Mouse (Mus musculus) G1E-ER4 (cell line): Measurements from ENCODE around the gene Rere. TPM values are rescaled to one million over a fixed set of nuclear protein-coding genes. Genes with fewer than 3 reads are reported as not detected.

Experiments used
- GATA1 ChIP-seq: IDR thresholded peaks from one replicate; pipeline ENCODE4 v1.8.0; 2012; ENCODE audit warnings: low read length, inconsistent platforms
- polyA plus RNA-seq: library from polyadenylated mRNA; stranded (reverse); fragments of >175 nt; gene quantifications from 2 replicates; pipeline ENCODE4 v1.2.3, GENCODE M21; 2012

Gene Rere
- polyA plus RNA-seq, 1 experiment = 282 TPM

DNA sequence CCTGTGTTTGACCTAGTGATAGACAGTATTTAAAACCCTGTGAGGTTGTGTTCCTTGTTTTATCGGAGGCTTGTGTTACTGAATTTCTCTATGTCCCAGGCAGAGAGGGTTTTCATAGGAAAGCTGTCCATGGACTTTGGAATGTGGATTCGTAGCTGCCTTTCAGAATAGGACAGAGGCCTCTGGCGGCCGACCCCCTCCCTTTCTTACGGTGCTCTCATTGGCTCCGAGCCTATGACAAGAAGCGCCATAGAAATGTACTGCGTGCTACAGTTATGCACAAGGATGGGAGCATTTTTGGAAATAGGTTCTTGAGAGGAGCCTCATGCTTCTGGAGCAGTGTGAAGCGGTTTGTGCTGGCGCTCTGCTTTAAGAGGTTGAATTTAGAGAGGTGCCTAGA lies 187.8 kb downstream of the Rere start:
- TF ChIP-seq GATA1 = no peak

DNA sequence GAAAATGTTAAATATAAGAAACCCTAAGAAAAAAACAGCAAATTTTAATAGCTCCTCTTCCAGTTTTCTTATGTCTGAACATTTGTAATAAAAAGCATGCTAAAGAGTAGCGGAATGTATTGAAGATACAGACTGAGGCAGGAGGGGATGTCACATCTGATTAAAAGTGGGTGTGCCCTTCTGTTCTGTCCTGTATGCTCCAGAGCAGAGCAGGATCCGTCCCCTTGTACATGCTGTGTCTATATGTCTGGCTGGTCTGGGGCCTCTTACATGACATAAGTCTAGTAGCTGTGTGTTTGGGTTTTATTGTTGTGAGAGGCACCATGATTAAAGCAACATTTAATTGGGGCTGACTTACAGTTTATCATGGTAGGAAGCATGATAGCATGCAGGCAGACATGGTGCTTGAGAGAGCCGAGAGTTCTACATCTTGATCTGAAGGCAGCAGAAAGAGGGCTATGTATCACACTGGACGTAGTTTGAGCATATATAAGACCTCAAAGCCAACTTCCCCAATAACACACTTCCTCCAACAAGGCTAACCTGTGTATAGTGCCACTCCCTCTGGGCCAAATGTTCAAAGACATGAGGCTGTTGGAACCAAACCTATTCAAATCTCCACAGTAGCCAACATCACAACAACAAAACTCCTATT lies 189.4 kb downstream of the Rere start:
- TF ChIP-seq GATA1 = no peak

DNA sequence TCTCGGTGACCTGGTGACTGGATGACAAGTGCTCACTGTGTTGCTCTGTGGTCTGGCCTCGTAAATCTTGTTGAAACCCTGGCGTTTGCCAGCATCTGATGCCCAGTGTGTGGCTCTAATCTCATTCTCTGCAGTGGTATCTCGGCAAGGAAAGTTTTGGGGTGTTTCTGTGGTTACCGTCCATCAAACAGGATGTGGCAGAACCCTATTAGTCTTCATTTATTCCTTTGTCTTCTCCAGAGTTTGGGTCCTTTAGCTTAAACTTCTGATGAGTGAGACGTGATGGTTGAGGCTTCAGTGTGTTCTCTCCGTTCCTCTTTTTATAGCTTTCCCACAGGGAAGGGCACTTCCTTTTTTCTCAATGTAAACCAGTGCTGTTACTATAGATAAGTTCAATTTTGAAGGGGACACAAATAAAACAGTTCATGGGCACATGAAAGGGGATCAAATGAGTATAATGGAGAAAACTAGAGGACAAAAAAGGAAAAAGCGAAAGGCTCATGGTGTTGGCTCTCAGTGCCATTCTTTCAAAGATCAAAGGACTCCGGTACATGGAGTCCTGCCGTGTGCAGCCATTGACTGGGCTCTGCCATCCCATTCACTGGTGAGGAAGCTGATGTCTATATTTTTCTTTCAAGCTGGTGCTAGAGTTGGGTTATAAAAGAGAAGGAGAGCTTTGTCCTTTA lies 191.4 kb downstream of the Rere start:
- TF ChIP-seq GATA1 = peak; percentile 95

DNA sequence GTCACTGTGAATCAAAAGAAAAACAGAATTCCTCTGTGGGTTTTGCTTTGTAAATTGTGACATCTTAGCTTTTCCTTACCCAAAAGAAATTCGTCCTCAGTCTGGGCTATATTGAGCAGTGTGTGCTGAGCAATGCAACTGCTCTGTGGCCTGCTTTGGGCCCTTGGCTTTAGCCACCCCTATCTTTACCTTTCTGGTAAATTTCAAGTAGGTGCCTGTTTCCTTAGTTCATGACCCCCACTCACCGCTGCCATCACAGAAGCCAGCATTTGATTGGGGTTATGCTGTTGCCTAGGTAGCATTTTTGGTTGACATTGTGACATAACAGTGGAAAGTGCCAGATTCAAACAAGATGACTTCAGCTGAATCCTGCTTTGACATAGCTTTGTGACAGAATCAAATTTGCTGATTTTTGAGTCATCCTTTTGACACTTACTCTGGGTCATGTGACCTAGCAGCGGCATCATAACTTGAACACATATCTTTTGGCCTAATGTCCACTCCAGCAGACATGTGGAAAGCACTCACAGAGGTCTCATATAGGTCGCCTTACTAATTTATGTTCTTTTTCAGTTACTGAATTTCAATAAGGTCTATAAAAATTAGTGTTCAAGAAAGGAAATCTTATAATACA lies 192.1 kb downstream of the Rere start:
- no peak for TF ChIP-seq GATA1

DNA sequence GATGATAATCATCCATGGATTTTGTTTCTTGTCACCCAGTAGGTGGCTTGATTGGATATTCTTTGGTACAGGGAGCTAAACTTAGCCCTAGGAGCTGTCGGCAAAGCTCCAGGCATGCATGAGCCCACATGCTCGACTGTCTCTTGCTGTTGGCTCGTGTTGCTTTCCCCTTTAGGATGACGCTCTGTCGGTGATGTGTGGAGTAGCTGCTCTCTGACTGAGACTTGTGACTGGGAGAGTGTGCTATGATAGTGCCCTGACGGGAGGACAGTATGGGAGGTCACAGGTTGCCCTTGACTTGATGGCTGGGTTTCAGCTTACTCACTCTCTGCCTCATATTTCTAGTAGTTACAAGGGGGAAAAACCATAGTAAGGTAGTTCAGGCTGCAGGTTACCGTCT lies 192.6 kb downstream of the Rere start:
- TF ChIP-seq GATA1 = no peak

DNA sequence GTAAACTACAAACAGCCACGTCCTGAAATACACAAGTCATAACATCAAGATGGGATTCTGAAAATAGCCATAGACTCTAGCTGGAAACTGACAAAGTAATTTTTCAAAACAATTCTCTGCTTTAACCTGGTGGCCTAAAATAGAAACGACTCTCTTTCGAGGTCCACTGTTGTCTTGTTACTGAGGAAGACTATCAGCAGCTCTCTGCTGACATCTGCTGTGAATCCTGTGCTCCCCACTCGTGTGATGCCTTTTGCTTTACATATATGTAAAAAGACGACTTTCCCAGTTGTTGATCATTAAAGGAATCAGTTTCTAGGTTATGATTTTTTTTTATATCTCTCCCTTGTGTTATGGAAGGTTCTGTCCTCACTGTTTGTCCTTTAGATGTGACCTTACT lies 194.8 kb downstream of the Rere start:
- no peak for TF ChIP-seq GATA1

DNA sequence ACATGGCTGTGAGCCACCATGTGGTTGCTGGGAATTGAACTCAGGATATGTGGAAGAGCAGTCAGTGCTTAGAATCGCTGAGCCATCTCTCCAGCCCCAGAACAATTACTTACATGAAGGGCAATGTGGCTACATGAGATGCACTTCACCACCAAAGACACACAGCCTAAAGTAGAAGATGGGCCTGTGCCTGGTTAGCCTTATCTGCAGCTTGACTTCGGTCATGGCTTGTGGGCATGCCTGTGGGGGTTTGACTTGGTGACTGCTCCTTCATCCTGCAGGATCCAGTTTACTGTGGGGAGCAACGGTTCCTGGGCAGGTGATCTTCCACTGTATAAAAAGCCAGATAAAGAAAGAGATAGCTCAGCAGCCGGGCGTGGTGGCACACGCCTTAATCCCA lies 196.6 kb downstream of the Rere start:
- no peak for TF ChIP-seq GATA1

DNA sequence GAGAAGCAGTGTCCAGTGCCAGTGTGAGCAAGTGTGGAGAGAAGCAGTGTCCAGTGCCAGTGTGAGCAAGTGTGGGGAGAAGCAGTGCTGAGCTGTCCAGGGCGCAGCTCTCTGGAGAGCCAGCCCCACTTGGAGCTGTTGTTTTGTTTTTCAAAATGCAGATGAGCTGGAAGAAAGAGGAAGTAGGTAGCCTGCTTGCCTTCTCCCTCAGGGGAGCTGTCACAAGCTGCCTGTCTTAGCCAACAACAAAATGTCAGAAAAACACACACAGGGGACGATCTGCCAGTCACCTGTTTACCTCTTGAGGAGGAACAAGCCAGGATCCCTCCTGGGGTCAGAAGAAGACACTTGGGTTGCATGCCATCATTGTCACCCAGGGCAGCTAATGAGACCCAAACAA lies 204.7 kb downstream of the Rere start:
- no peak for TF ChIP-seq GATA1

DNA sequence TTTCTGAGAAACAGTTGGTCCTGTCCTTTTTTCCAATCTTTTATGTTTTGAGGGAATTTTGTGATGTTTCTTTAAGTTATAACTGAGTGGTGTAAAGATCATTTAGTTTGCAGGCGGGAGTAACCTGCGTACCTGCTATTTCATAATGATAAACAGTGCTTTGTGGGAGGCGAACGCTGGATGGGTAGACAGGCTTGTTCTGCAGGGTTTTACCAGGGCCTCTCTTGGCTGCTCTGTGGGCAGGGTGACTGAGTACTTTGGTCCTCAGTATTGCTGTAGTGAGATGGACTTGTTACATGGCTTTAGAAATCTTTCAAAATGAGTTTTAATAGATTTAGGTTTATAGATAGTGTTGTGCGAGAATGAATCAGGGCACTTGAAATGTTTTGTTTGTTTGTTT lies 205.7 kb downstream of the Rere start:
- no peak for TF ChIP-seq GATA1

DNA sequence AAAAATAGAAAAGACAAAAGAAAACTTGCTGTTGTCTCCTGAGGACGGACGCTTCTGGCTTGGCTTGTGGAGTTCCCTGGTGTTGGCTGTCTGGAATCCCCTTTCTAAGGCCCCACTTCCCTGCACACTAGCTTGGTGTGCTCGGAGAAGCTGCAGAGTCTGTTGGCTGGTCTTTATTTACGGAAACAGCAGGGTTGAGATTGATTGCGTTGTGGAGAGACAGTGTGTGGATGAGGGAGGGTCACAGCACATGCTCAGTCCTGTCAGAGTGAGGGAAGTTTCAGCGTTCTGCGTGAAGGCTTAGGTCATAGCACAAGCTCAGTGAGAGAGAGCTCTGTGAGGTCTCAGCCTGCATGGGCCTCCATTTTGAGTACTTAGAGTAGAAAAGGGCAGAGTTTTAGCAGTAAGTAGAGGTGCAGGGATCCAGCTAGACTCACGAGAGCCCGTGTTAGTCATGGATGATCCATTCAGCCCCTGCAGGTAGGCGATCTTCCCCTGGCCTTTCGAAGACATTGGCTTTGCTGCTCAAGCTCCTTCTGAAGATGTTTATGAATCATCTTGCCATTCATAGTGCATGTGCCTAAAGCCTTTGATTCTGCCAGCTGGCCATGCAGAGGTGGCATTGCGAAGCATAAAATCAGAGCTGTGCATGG lies 206.8 kb downstream of the Rere start:
- TF ChIP-seq GATA1 = no peak

DNA sequence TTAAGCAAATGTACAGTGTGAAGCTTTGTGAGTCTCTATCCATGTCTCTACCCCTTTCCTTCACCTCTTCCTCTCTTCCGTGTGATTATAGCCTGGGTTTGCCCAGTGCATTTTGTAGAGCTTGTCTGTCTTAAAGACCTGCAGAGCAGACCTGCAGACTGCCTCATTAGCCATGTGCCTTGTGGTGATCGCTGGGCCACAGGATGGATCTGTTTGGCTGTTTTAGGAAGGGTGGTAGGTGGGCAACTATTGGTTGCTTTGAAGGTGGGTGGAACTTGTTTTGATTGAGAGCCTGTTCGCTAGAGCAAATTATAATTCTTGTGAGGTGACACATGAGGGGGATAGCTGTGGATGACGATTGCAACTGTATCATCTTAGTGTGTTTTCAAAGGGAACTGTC lies 207.3 kb downstream of the Rere start:
- no peak for TF ChIP-seq GATA1

DNA sequence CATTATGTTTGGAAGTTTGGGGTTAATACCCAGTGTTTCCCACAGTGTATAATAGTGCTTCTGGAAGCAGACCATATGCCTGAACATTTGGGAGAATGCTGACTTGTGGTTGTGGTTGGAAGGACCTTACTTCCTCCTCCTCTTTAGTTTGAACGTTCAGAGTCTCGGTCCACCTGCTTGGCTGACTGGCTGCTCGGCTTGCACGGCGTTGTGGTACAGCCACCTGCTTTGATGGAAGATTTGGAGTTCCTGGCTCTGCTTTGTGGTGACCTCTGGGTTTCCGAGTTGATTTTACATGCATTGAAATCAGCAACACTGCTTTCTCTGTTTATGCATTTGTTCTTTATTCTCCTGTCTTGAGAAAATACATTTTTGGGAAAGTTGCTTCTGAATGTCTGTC lies 208.6 kb downstream of the Rere start:
- TF ChIP-seq GATA1 = no peak

DNA sequence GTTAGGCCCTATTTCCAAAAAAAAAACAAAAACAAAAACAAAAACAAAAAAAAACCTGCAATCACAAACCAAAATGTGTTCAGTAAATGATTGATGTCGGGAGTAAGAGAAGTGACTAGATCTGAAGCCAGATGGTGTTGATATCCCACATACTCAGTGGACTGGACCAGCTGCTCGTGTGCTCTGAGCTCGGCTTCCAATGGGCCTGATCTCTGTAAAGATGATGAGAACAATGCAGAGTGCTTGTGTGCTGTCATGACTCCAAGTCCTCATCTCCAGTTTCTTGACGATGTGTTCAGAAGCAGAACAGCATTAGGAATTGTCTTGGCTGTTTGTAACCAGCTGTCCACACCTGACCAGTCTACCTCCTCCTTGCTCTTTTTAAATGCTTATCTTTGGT lies 210.3 kb downstream of the Rere start:
- TF ChIP-seq GATA1 = no peak

DNA sequence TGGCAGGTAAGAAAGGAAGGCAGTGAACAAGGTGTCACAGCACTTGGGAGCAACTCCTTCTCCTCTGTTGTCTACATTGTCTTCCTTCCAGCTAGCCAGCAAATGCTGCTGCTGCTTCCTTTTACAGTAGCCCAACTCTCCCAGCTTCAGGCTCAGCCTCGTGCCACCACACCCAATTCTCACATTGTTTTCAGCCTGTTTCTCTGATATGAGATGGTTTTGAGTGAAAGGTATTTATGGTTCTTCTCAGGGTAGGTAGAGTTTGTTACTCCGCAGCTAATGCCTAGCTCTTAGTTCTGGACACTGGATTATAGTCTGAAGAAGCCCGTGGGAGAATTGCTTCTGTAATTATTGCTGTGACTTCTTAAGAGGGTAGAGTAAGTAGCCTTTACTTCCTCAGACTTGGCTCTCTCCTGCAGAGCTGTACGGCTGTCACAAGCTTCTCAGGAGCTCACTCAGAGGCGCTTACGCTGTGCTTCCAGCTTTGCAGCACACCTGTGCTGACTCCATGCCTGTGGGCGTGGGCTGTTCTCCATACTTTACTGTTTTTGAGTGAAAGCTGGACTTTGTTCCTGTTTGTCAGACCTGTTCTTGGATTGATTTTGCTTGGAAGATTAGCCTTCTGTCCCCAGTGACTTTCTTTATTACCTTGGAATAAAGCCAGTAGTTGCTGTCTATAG lies 212.0 kb downstream of the Rere start:
- TF ChIP-seq GATA1 = no peak

DNA sequence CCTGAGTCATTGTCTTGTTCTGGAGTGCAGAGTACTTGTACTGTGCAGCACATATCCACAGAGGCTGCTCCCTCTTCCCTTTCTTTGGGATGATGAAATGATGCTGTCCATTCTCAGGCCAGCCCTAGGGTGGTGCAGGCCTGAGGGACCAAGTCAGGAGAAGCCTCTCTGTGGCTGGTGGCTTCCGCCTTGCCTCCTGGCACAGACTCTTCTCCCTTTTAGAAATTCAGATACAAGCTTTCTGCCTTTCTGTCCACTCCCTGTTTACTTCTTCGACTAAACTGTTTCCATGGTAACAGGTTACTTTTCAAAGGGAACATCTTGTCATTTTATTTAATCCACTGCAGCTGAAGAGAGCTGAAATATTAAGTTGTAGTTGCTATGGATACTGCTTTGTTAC lies 214.1 kb downstream of the Rere start:
- no peak for TF ChIP-seq GATA1
